Mouse (Mus musculus) embryonic facial prominence, embryonic 11.5 days (tissue): ENCODE measurements around the gene Smco3. TPM values are rescaled to one million over a fixed set of nuclear protein-coding genes. Genes with fewer than 3 reads are reported as not detected.

ENCODE experiments used
- microRNA-seq: library from miRNA; unstranded; fragments of <30 nt; microRNA quantifications from one replicate; pipeline ENCODE4, GENCODE M21; 2016; ENCODE audit warnings: borderline number of aligned reads
- polyA plus RNA-seq: library from polyadenylated mRNA; unstranded; fragments of >200 nt; fragmentation: Nextera tagmentation; extraction: Ambion mirVana; gene quantifications from 2 replicates; pipeline ENCODE4 v1.2.1, GENCODE M21; 2014

The Smco3 gene
- polyA plus RNA-seq, 1 experiment from 2014 or later: 0.74 TPM

Small RNAs within 50 kb of the gene (microRNA-seq; reads per million reads assigned to microRNA genes)
- not detected for gene Gm44364

Other genes starting within 250 kb of the Smco3 start
- gene Plbd1, start 173.5 kb downstream of the Smco3 start, polyA plus RNA-seq: 1.9 and 2.5 TPM in 2 replicates
- gene Gucy2c, start 53.7 kb downstream of the Smco3 start, polyA plus RNA-seq: 0.14 and 0.29 TPM in 2 replicates
- 0.46 and 0.56 TPM in 2 replicates for gene Hist4h4, start 31.0 kb downstream of the Smco3 start, polyA plus RNA-seq
- gene H2afj, start 27.2 kb downstream of the Smco3 start, polyA plus RNA-seq: 87.8 and 89.1 TPM in 2 replicates
- gene BC049715, start 7.8 kb downstream of the Smco3 start, polyA plus RNA-seq: 0.96 and 1.1 TPM in 2 replicates
- gene Wbp11, start 7.2 kb downstream of the Smco3 start, polyA plus RNA-seq: 140 and 146 TPM in 2 replicates
- gene Art4, start 22.3 kb upstream of the Smco3 start, polyA plus RNA-seq: 1.2 and 1.3 TPM in 2 replicates
- gene Mgp, start 40.4 kb upstream of the Smco3 start, polyA plus RNA-seq: 9.7 and 11.8 TPM in 2 replicates
- gene Erp27, start 86.7 kb upstream of the Smco3 start, polyA plus RNA-seq: not detected in 2 replicates
- gene Pde6h, start 88.4 kb upstream of the Smco3 start, polyA plus RNA-seq: not detected in 2 replicates
- 56.2 and 58.1 TPM in 2 replicates for gene Arhgdib, start 106.4 kb upstream of the Smco3 start, polyA plus RNA-seq